Mouse (Mus musculus): ENCODE measurements around the gene Ube3c.
"Not testable (repeated sequence)": the region's sequence is repeated elsewhere in the genome, so short reads cannot be mapped to it uniquely, and the experiment has no call there.

Ube3c gene

DNA sequence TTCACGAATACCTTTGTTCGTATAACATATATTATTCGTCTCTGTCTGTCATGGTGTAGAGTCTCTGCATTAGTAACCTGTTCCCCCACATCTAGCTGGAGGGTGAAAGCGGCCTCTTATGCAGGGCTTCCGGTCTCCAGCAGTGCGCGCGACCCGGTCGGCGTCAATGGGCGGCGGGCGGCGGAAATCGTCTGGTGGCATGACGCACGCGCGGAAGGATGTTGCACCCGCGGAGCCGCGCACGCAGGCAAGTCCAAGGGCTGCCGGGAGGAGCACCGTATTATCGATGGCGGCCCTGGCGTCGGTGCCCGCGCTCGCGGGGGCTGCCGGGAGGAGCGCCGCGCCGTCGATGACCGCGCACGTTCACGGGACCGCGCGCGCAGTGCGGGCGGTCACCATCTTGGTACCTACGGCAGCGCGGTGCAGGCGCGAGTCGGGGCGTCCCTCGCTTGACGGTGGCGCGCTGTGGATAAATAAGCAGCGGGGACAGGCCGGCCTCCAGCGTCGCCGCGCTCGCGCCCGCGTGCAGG lies at the start of gene Ube3c:
Gene Ube3c, plus strand, starts transcription at position 395 of the 530 bp plus-strand sequence.
- peak; percentile 89 to 98 for DNase-seq (ENCODE audit: low spot score in 2 of 2)

DNA sequence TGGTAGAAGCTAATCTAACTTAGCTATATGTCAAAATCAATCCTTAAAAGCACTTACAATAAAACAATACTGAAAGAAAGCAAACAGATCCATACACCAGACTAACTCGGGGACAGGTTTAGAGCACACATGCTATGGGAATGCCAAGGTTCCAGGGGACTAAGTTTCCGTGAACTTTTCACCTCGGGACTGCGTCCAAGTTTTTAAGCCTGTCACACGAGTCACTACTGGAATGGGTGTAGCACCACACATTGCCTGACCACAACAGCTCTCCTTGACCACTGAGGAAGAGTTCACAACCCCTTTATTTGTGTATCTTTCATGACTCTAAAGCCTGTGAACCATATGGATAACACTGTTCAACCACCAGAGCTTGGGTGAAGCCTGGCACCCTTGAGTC lies 8.9 kb upstream of the Ube3c start:
- DNase-seq (ENCODE audit: low spot score in 2 of 2): no peak

DNA sequence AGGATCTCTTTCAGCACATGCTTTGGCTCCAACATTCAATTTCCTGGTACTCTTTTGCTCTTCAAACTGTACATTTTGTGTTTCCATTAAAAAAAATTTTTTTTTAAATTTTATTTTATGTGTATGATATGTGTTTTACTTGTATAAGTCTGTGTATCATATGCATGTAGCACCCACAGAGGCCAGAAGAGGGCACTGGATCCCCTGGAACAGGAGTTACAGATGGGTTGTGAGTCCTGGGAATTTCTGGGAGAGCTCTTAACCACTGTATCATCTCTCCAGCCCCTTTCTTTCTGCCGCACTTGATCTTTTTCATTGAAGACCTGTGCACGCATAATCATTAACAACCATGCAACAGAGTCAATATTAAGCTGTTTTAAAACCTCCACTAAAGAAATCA lies 8.4 kb upstream of the Ube3c start:
- DNase-seq (ENCODE audit: low spot score in 2 of 2): peak in 1 of 2 experiments; percentile 18

DNA sequence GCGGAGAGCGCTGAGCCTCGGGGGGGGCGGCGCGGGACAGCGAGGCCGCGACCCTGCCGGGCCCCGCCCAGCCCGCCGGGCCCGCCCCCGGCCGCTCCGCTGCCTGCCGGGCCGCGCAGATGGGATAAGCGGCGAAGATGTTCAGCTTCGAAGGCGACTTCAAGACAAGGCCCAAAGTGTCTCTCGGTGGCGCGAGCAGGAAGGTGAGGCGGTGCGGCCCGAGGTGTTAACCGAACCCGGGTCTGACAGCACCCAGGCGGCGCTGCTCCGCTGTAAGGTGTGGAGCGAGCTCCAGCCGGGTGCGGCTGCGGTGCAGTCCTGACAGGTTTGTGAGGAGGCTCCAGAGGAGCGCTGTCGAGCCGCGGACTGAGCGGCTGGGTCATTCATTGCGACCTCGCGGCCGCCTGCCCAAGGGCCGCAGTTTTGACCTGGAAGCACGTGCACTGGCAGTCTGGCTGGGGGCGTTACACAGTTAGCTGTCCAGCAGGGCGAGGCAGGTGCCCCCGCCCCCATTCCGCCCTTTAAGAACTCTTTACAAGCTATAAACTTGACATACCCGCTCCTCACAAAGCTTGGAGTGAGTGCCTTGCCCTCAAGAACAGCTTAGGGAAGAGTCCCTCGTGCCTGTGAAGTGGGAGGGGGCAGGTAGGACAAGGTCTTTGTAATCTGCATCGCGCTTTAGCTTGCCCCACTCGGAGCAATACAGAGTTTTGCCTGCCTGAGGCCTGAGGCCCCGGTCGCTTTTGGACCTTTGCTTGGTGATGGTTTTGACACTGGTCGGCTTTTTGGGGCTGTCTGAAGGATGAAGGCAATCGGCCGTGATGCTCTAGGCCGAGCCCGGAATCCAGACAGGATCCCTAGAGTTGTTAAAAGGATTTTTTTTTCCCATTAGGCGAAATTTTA lies 587 bp downstream of the Ube3c start:
- peak in 1 of 2 experiments; percentile 88 for DNase-seq (ENCODE audit: low spot score in 2 of 2)

DNA sequence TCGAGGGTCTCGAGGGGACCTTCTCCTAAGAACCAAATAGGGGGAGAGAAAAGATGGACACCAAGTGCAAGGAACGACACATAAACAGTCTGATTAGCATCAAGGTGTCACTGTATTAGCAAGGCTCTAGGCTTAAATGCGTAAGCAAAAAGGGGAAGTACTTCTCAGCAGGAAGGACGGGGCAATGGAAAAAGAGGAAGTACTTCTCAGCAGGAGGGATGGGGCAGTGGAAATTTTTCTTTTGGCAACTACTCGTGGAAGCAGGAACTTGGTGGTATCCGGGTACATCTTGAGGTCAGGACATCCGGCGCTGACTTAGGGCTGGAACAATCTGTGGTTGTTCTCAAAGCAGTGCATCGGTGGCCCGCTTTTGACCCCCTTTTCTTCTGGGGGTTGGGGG lies 5.2 kb downstream of the Ube3c start:
- DNase-seq (ENCODE audit: low spot score in 2 of 2): not testable (repeated sequence)

DNA sequence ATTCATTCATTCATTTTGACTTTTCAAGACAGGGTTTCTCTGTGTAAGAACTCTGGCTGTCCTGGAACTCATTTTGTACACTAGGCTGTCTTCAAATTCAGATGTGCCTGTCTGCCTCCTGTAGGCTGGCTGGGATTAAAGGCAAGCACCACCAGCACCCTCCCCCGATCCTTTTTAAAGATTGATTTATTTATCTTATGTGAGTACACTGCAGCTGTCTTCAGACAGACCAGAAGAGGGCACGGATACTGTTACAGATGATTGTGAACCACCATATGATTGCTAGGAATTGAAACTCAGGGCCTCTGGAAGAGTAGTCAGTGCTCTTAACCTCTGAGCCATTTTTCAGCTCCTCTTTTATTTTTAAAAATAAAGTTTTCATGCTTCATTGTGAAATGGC lies 6.0 kb downstream of the Ube3c start:
- DNase-seq (ENCODE audit: low spot score in 2 of 2): no peak

DNA sequence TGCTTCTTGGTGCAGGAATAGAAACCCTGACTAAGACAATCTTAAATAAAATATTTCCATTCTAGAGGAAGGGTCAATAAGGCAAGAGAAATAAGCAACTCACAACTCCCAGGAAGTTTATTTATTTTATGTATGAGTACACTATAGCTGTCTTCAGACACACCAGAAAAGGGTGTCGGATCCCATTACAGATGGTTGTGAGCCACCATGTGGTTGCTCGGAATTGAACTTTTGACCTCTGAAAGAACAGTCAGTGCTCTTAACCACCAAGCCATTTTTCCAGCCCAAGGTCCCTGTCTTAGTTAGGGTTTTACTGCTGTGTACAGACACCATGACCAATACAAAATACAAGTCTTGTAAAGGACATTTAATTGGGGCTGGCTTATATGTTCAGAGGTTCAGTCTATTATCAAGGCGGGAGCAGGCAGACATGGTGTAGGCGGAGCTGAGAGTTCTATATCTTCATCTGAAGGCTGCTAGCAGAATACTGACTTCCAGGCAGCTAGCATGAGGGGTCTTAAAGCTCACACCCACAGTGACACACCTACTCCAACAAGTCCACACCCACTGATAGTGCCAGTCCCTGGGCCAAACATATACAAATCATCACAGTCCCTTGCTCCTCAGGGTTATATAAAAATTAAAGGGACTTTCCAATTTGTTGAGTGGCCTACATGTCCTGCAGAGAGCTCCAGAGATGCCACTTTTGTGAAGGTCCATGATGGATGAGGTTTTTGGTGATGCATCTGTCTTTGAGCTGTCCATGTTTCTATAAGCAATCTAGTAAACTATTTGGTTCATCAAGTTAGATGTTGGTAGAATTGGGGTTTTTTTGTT lies 9.0 kb downstream of the Ube3c start:
- DNase-seq (ENCODE audit: low spot score in 2 of 2): peak; percentile 8 to 25

DNA sequence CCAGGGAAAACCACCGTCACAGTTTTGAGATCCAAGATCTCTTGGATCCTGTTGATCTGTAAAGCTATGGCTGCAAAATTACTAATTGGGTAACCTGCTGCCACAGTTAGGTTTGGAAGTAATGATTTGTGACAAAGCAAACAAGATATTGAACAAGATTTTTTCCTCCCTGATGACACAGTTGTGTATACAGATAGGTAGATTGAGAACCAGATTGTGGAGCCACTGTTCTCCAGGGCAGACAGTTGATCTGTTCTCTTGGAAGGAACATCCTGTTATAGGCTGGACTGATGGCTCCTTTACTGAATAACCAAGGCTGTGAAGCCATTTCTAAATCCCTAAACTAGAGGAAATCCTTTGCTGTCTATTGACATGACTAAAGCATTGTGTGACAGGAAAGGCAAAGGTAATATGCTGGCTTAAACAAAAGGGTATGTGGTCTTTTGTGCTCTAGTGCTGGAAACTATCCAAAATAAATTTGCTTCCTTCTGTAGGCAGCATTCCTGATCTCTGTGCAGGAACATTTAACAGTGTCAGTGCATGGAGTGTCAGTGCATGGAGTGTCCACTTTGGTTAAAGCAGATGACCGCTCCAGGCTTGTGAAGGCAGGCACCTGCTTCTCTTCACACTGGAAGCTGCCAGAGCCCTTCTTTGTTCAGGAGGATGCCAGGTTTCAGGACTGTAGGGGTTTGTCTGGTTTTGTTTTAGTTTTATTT lies 15.0 kb downstream of the Ube3c start:
- DNase-seq (ENCODE audit: low spot score in 2 of 2): no peak

DNA sequence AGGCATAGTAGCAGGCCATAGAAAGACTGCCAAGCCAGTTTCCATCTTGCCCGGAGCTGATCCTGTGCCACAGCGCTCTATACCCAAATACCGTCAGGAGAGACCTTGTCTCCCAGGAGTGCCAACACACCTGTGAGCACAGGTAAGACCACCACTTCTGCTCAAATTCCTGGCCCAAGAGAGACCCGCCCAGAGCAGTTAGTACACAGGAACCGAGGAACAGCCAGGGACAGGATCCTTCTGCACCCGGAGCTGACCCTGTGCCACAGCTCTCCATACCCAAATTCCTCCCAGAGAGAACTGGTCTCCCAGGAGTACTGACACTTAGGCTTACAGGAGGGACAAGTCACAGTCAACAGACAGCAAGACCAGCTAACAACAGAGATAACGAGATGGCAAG lies 23.1 kb downstream of the Ube3c start:
- not testable (repeated sequence) for DNase-seq (ENCODE audit: low spot score in 2 of 2)

DNA sequence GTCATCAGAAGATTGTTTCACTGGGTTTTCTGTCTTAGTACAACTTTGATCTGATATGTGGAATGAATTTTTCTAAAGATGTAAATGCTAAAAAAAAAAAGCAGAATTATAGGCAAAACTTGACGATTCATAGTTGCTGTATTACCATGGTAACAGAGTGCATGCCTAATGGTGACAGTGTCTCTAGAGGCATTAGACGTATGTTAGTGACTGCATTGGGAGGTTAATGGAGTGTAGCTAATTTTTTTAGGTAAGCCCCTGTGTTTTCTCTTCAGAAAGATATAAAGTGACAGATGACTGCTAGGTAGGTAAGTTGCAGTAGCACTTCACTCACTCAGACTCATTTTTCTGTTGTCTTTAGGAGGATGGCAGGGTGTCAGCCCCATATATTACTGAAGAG lies 37.5 kb downstream of the Ube3c start:
- no peak for DNase-seq (ENCODE audit: low spot score in 2 of 2)

DNA sequence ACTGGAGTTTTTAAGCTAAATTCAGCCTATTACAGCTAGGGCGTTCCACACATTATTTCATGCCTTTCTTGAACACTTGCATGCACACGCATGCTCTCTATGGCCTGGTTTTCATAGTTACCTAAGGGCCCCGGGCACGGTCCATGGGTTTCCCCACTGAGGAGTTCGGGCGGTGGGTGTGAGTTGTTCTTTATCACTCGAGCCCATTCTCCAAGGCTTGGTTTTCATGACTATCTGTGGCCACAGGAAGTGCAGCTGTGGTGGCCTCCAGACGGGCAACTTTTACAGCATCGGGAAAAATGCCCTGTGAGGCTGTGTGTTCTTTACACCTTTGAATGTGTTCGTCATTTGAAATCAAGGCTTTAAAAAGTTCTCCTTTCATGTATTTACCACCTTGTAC lies 56.6 kb downstream of the Ube3c start:
- peak in 1 of 2 experiments; percentile 49 for DNase-seq (ENCODE audit: low spot score in 2 of 2)

DNA sequence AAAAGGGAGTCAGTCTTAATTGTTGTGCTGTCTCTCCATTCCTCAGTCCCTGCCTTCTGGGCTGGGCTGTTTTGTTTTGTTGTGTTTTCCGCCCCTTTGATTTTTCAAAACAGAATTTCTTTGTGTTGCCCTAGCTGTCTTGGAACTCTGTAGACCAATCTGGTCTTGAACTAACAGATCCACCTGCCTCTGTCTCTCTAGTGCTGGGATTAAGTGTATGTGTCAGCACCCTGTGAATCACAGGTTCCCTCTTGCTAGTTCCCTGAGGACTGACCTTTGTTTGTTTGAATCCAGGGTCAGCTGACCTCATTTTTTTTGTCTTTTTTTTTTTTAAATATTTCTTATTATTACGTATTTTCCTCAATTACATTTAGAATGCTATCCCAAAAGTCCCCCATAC lies 60.9 kb downstream of the Ube3c start:
- DNase-seq (ENCODE audit: low spot score in 2 of 2): no peak

DNA sequence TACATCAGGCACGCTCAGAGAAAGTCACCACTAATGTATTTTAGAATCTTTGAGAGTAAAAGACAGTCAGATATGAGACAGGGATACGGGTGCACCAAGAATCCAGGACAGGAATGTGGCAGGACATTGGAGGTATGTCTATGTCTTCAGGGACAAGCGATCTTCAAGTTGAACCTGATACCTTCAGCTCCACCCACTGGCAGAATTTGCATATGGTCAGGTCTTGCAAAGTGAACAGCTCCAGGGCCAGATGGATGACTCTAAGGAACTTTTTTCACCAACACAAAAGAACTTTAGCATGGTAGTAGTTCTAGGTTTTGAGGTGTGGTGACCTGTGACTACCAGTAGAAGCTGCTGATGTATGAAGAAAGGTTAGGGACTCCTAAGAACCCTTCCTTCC lies 62.7 kb downstream of the Ube3c start:
- DNase-seq (ENCODE audit: low spot score in 2 of 2): no peak

DNA sequence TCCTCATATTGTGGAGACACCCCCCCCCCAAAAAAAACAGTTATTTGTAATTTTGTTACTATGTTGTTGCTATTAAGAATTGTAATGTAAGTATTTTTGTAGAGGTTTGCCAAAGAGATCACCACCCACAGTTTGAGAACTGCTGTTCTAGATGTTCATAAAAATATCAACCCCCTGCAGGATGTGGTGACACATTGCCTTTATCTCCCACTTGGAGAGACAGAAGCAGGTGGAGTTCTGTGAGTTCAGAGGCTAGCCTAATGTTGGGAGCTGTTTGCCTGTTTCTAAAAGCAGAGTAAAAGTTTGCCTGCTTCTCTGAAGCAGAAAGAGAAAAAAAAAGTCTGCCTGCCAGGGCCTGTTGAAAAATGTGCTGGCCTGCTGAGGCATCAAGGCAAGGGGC lies 67.3 kb downstream of the Ube3c start:
- DNase-seq (ENCODE audit: low spot score in 2 of 2): peak in 1 of 2 experiments; percentile 21

DNA sequence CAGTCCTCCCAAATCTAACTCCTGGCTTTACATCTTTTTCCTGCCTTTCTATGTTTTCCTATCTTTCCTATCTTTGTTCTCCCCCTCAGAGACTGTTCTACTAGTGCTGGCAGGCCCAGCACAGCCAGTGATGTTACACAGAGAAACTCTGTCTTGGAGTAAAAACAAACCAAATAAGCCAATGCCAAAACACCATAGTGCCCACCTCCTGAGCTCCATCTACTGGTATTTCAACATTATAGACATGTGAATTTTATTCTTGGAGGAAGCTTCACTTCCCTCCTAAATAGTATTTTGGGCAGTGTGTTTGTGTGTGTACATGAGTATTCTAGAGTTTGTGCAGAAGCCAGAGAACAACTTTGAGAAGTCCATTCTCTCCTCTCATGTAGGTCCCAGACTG lies 67.8 kb downstream of the Ube3c start:
- peak in 1 of 2 experiments; percentile 17 for DNase-seq (ENCODE audit: low spot score in 2 of 2)

DNA sequence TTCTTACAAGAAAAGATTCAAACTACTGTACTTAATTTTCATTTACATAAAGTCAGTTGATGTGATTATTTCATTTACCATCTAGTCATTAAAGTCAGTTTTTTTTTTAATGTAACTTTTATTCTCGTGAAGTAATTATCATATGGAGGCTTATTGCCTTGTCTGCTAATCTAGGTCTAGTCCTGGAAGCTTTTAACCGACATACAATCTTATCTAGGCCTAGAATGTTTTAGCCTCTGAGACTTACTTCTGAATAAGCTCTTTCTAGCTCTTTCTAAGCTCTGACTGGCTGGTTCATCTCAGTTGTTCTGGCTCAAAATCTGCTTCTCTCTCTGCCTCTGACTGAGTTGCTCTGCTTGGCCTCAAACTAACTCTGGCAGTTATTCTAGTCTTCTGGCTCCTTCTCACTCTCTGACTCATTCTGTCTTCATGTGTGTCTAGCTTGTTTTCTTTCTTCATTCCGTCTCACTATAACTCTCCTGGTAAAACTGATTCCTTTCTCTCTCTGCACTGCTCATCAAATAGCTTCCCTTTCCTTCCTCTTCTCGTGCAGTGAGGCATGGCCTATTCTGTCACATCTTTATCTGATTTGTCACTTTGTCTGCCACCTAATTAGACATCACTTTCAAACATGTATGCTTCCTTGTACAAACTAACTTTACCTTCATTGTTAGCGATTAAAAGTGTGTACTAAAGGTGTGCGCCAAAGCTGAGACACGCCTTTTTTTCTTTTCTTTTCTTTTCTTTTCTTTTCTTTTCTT lies 72.3 kb downstream of the Ube3c start:
- no peak for DNase-seq (ENCODE audit: low spot score in 2 of 2)

DNA sequence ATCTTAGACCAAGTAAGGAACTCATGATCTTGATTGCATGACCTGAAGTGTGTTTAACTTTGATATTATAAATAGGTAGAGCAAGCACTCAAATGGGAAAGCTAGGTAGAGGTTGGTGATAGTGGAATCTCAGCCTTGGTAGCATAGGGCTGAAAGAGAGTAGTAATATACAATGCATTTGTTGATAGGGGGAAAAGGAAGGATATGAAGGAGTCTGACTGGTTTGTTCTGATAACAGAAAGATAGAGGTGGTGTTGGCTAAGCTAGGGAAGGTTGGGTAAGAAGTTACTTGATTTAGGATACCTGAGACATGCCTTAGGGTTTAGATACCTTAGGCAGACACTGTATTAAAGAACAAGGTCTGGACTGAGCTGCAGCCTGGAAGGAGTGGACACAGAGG lies 82.7 kb downstream of the Ube3c start:
- DNase-seq (ENCODE audit: low spot score in 2 of 2): no peak

DNA sequence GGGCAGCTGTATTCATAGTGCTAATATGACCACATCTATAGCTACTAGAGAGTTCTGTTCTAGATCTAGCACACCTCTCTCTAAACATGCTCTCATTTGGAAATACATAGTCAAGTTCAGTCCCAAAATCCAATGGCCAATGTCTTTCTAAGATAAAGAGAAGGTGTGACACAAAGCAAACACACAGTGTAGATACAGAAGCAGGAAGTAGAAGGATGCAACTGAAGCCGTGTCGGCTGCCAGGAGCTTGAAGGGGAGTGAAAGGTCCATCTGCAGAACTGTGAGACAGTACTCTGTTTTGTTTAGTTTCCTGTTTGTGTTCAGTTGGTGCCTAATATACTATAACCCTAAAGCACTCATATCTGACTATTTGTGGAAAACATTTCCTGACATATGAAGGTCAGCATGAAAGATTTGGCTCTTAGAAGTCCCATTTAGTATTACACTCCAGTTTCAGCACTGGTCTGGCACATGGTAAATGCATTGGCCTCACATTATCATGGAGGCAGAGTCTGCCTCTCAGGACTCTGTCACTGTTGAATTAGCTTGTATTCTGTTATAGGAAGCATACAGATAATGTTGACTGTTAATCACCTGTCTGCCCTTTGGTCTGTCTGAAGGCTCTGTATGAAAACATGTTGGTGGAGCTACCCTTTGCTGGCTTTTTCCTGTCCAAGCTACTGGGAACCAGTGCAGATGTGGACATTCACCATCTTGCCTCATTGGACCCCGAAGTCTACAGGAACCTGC lies 88.7 kb downstream of the Ube3c start:
- DNase-seq (ENCODE audit: low spot score in 2 of 2): no peak

DNA sequence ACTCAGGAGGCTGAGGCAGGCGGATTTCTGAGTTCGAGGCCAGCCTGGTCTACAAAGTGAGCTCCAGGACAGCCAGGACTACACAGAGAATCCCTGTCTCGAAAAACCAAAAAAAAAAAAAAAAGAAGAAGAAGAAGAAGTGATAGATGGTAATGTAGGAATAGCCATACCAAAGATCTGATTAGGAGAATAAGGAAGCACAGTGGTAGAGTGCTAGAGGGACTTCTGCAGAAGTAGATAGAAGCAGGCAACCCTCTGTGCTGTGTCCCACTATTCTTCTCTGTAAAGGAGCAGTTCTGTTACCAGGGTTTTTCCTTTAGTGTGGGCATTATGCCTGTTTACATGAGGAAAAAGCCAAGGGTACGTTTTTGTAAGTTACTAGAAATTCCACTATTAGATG lies 92.2 kb downstream of the Ube3c start:
- not testable (repeated sequence) for DNase-seq (ENCODE audit: low spot score in 2 of 2)

DNA sequence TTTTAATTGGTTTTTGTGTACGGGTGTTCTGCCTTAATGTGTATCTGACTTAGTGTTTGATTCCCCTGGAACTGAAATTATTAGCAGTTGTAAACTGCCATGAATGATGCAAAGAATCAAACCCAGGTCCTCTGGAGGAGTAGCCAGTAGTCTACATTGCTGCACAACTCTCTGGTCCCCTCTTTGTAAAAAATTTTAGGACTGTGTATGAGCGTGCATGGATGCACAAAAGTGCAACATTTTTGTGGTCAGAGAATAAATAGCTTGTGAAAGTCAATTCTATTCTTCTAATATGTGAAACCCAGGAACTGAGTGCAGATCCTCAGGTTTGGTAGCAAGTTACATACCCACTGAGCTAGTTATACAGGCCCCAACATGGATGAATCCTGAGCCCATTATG lies 96.3 kb downstream of the Ube3c start:
- DNase-seq (ENCODE audit: low spot score in 2 of 2): no peak
